Mouse (Mus musculus) kidney, postnatal 0 days (tissue): Measurements from ENCODE around the gene Olfr1367. TPM values are rescaled to one million over a fixed set of nuclear protein-coding genes. Genes with fewer than 3 reads are reported as not detected.
A peak's percentile ranks its signal among the peaks of the same experiment; 100 is the strongest.

Source experiments
- ATAC-seq: fragments of 200-750 bp; cut with Nextera tagmentation; replicated peaks from 2 replicates; pipeline ENCODE4 v1.8.0; 2017; ENCODE audit warnings: low read depth, moderate number of reproducible peaks, moderate TSS enrichment, moderate library complexity; ENCODE audit not compliant: low FRiP score
- DNase-seq: peaks from one replicate; pipeline ENCODE4 v3.0.0-alpha.2; 2016; ENCODE audit warnings: low spot score
- H3K27ac ChIP-seq: fragments of 300-500 bp; sonication (generic); 2 replicates; pipeline ENCODE4 v1.5.1; 2014; ENCODE audit warnings: mild to moderate bottlenecking
- H3K27me3 ChIP-seq: fragments of 300-500 bp; sonication (generic); 2 replicates; pipeline ENCODE4 v1.6.1; 2014; ENCODE audit warnings: low read length, mixed read lengths; ENCODE audit not compliant: insufficient read depth
- H3K36me3 ChIP-seq: fragments of 300-500 bp; sonication (generic); 2 replicates; pipeline ENCODE4 v1.6.1; 2014; ENCODE audit warnings: low read length, mixed read lengths; ENCODE audit not compliant: insufficient read depth
- H3K4me1 ChIP-seq: fragments of 300-500 bp; sonication (generic); replicated peaks from 2 replicates; pipeline ENCODE4 v1.6.1; 2014; ENCODE audit warnings: antibody characterized with exemption, low read length, mixed read lengths; ENCODE audit not compliant: insufficient read depth
- H3K4me2 ChIP-seq: fragments of 300-500 bp; sonication (generic); 2 replicates; pipeline ENCODE4 v1.6.1; 2014; ENCODE audit warnings: mild to moderate bottlenecking, low read length, moderate library complexity, mixed read lengths
- H3K4me3 ChIP-seq: fragments of 300-500 bp; sonication (generic); replicated peaks from 2 replicates; pipeline ENCODE4 v1.5.1; 2014; ENCODE audit warnings: low read depth, low read length
- H3K9ac ChIP-seq: fragments of 300-500 bp; sonication (generic); 2 replicates; pipeline ENCODE4 v1.6.1; 2014; ENCODE audit warnings: low read depth, low read length
- H3K9me3 ChIP-seq: fragments of 300-500 bp; sonication (generic); replicated peaks from 2 replicates; pipeline ENCODE4 v1.6.1; 2016; ENCODE audit warnings: low read length, inconsistent platforms, mixed read lengths
- CTCF ChIP-seq: IDR thresholded peaks from 2 replicates; pipeline ENCODE4 v1.5.1; 2016; ENCODE audit warnings: antibody characterized with exemption, low read depth, mild to moderate bottlenecking, moderate library complexity
- WGBS: fragments of 180-500 bp; shearing (Covaris S2); extraction: QIAGEN DNeasy Blood & Tissue Kit; methylation state at CpG from one replicate; pipeline ENCODE4 v1.1.7; 2014; 5-methylcytosine and 5-hydroxymethylcytosine counted together
- polyA plus RNA-seq: library from polyadenylated mRNA; unstranded; fragments of >200 nt; fragmentation: Nextera tagmentation; extraction: Ambion mirVana; gene quantifications from 2 replicates; pipeline ENCODE4 v1.2.1, GENCODE M21; 2015

Olfr1367 gene
- not detected in 2 replicates for polyA plus RNA-seq

GRCm38 (mm10) chr13:21346610-21347009 lies at the start of gene Olfr1367:
Gene Olfr1367 (plus strand): TSS chr13:21346910.
- Histone ChIP-seq H3K27ac (no peak within 1 kb of the TSS), H3K4me2 (no peak within 1 kb of the TSS), H3K9me3 (no peaks in the 10 kb centered on the region), H3K27me3 (no peaks in the 10 kb centered on the region), H3K4me1 (no peaks in the 10 kb centered on the region), H3K9ac (no peak within 1 kb of the TSS), H3K4me3 (no peak within 1 kb of the TSS), H3K36me3 (no peaks in the 10 kb centered on the region)
- 80% methylated on average over 1 of the region's 1 CpGs for WGBS
- DNase-seq (no peak), ATAC-seq (no peak)
- TF ChIP-seq CTCF, result no peak

GRCm38 (mm10) chr13:21298557-21298956 lies 48.2 kb upstream of the Olfr1367 start:
- Histone ChIP-seq H3K9me3 (no peaks in the 10 kb centered on the region), H3K36me3 (no peaks in the 10 kb centered on the region), H3K4me2 (no peak overlapping the region), H3K9ac (no peak overlapping the region), H3K4me3 (no peak overlapping the region), H3K4me1 (no peaks in the 10 kb centered on the region), H3K27ac (no peak overlapping the region), H3K27me3 (no peaks in the 10 kb centered on the region)
- DNase-seq (no peak), ATAC-seq (no peak)
- 27% methylated on average over 3 of the region's 3 CpGs for WGBS
- no peak for TF ChIP-seq CTCF

GRCm38 (mm10) chr13:21304483-21305066 lies 42.1 kb upstream of the Olfr1367 start:
- DNase-seq, result peak; percentile 59
- Histone ChIP-seq H3K4me1 (no peaks in the 10 kb centered on the region; the same call in 1 of the 2 replicates), H3K27ac (no peak overlapping the region), H3K27me3 (no peaks in the 10 kb centered on the region), H3K4me2 (no peak overlapping the region), H3K9me3 (no peaks in the 10 kb centered on the region), H3K4me3 (no peak overlapping the region), H3K36me3 (no peaks in the 10 kb centered on the region), H3K9ac (no peak overlapping the region)
- 22% methylated on average over 3 of the region's 3 CpGs for WGBS
- no peak for TF ChIP-seq CTCF
- ATAC-seq, result peak; percentile 40; the same call in 1 of the 2 replicates

- Histone ChIP-seq H3K27me3 (no peaks in the 10 kb centered on the region), H3K4me1 (no peaks in the 10 kb centered on the region; the same call in 1 of the 2 replicates), H3K9ac (no peak overlapping the region), H3K27ac (no peak overlapping the region), H3K9me3 (no peaks in the 10 kb centered on the region), H3K4me2 (no peak overlapping the region), H3K36me3 (no peaks in the 10 kb centered on the region), H3K4me3 (no peak overlapping the region)
- no peak for DNase-seq
- ATAC-seq, result no peak
- no peak for TF ChIP-seq CTCF
- 63% methylated on average over 2 of the region's 2 CpGs for WGBS
Measured at GRCm38 (mm10) chr13:21309788-21310187, 36.9 kb upstream of the Olfr1367 start.

GRCm38 (mm10) chr13:21311926-21312325 lies 34.8 kb upstream of the Olfr1367 start, which contains the start of gene Gpx6:
Gene Gpx6 (plus strand): TSS chr13:21312125.
- TF ChIP-seq CTCF, result no peak
- Histone ChIP-seq H3K9me3 (no peaks in the 10 kb centered on the region), H3K4me1 (no peaks in the 10 kb centered on the region), H3K4me3 (no peak within 1 kb of the TSS), H3K27ac (peak within 1 kb of the TSS; percentile 34; the same call in 1 of the 2 replicates), H3K27me3 (no peaks in the 10 kb centered on the region), H3K9ac (no peak within 1 kb of the TSS), H3K4me2 (no peak within 1 kb of the TSS), H3K36me3 (no peaks in the 10 kb centered on the region)
- ATAC-seq (peak; percentile 81; the same call in 1 of the 2 replicates), DNase-seq (peak; percentile 23)
- WGBS, result 14% methylated on average over 3 of the region's 3 CpGs

- H3K36me3 ChIP-seq, result no peaks in the 10 kb centered on the region
- 38% methylated on average over 3 of the region's 5 CpGs for WGBS
- H3K9me3 ChIP-seq, result no peaks in the 10 kb centered on the region
- H3K27me3 ChIP-seq, result no peaks in the 10 kb centered on the region
- no peak for TF ChIP-seq CTCF
- H3K9ac ChIP-seq, result no peak overlapping the region
- no peak for ATAC-seq
- DNase-seq, result no peak
- H3K4me1 ChIP-seq, result no peaks in the 10 kb centered on the region
- no peak overlapping the region for H3K27ac ChIP-seq
- H3K4me3 ChIP-seq, result no peak overlapping the region
- no peak overlapping the region for H3K4me2 ChIP-seq
Measured at GRCm38 (mm10) chr13:21312854-21313253, 33.9 kb upstream of the Olfr1367 start.
